Mouse (Mus musculus) CD4-positive, CD25-positive, alpha-beta regulatory T cell, adult 9 weeks (primary cell): ENCODE results near the gene Olfr23. TPM values are rescaled to one million over a fixed set of nuclear protein-coding genes. Genes with fewer than 3 reads are reported as not detected.

ENCODE experiments used
- polyA plus RNA-seq: library from polyadenylated mRNA; unstranded; fragments of 100-300 nt; shearing (Covaris generic); gene quantifications from one replicate; pipeline ENCODE4 v1.2.1, GENCODE M21; 2017

The Olfr23 gene
- not detected for polyA plus RNA-seq

GRCm38 (mm10) chr11:73936377-73936776, at the start of gene Olfr23:
Gene Olfr23 (plus strand): TSS chr11:73936677.

GRCm38 (mm10) chr11:73890671-73891070, 45.8 kb upstream of the Olfr23 start, which contains the start of gene Olfr394:
Gene Olfr394 (minus strand): TSS chr11:73890771.

GRCm38 (mm10) chr11:73909199-73909598, 27.3 kb upstream of the Olfr23 start, which contains the start of gene Olfr395:
Gene Olfr395 (minus strand): TSS chr11:73909299.

GRCm38 (mm10) chr11:73960517-73960916, 24.0 kb downstream of the Olfr23 start, which contains the start of gene Olfr397:
Gene Olfr397 (plus strand): TSS chr11:73960817.

GRCm38 (mm10) chr11:73990307-73990706, 53.8 kb downstream of the Olfr23 start, which contains the start of gene Olfr398:
Gene Olfr398 (minus strand): TSS chr11:73990407.

Other genes starting within 250 kb of the Olfr23 start
- gene Zfp735, start 247.9 kb upstream of the Olfr23 start, polyA plus RNA-seq = not detected
- not detected for gene Olfr389, start 156.0 kb upstream of the Olfr23 start, polyA plus RNA-seq
- not detected for gene Olfr390, start 153.7 kb upstream of the Olfr23 start, polyA plus RNA-seq
- gene Olfr391-ps, start 133.6 kb upstream of the Olfr23 start, polyA plus RNA-seq = not detected
- gene Olfr392, start 119.6 kb upstream of the Olfr23 start, polyA plus RNA-seq = not detected
- gene Olfr393, start 85.2 kb upstream of the Olfr23 start, polyA plus RNA-seq = not detected
- not detected for gene Olfr394, start 45.9 kb upstream of the Olfr23 start, polyA plus RNA-seq
- gene Olfr395, start 27.4 kb upstream of the Olfr23 start, polyA plus RNA-seq = not detected
- gene Olfr397, start 24.1 kb downstream of the Olfr23 start, polyA plus RNA-seq = not detected
- gene Olfr398, start 53.7 kb downstream of the Olfr23 start, polyA plus RNA-seq = not detected
- gene Olfr139, start 119.9 kb downstream of the Olfr23 start, polyA plus RNA-seq = not detected
- not detected for gene Olfr399, start 119.9 kb downstream of the Olfr23 start, polyA plus RNA-seq
- not detected for gene Zfp616, start 133.3 kb downstream of the Olfr23 start, polyA plus RNA-seq
- not detected for gene Olfr401, start 177.0 kb downstream of the Olfr23 start, polyA plus RNA-seq
- not detected for gene Olfr402, start 216.9 kb downstream of the Olfr23 start, polyA plus RNA-seq
- not detected for gene Olfr403, start 249.6 kb downstream of the Olfr23 start, polyA plus RNA-seq